Mouse (Mus musculus): ENCODE results near the gene Sdk1. TPM values are rescaled to one million over a fixed set of nuclear protein-coding genes. Genes with fewer than 3 reads are reported as not detected.

Sdk1 gene
- total and polyA plus RNA-seq, 3 experiments: not detected

GRCm38 (mm10) chr5:141380774-141381156 is 139.5 kb downstream of the Sdk1 start:
- DNase-seq (ENCODE audit: low read depth, low spot score): no peak
- Histone ChIP-seq H3K4me1 (ENCODE audit: control insufficient read depth in 1 of 2, insufficient read depth in 2 of 2, low read length in 2 of 2) (no peaks in the 10 kb centered on the region), H3K9ac (ENCODE audit: control insufficient read depth, low read depth, low read length, poor library complexity, severe bottlenecking) (no peak overlapping the region), H3K27me3 (ENCODE audit: control insufficient read depth in 1 of 2, insufficient read depth in 2 of 2, low read length in 2 of 2) (no peaks in the 10 kb centered on the region), H3K27ac (ENCODE audit: control insufficient read depth, low read depth, low read length) (no peak overlapping the region), H3K9me3 (replicated peaks; ENCODE audit: insufficient read depth, low read length) (no peaks in the 10 kb centered on the region), H3K36me3 (ENCODE audit: control insufficient read depth in 1 of 2, insufficient read depth in 2 of 2, low read length in 2 of 2) (no peaks in the 10 kb centered on the region), H3K79me2 (ENCODE audit: control insufficient read depth, insufficient read depth, low read length, poor library complexity) (no peaks in the 10 kb centered on the region), H3K4me3 (ENCODE audit: control insufficient read depth in 1 of 2, insufficient read depth in 1 of 2, low read depth in 2 of 2, low read length in 2 of 2) (no peak overlapping the region)
- TF ChIP-seq USF2 (IDR thresholded peaks at IDR 0.05; ENCODE audit: borderline replicate concordance in 1 of 2, insufficient read depth in 1 of 2, low read depth in 1 of 2, low read length in 2 of 2) (no peak), POLR2A (IDR thresholded peaks at IDR 0.05; ENCODE audit: control insufficient read depth in 1 of 2, insufficient read depth in 1 of 2, low read depth in 1 of 2, low read length in 2 of 2, poor library complexity in 1 of 2) (no peak), ETS1 (IDR thresholded peaks at IDR 0.05; ENCODE audit: low read depth, low read length) (no peak), EP300 (IDR thresholded peaks at IDR 0.05; ENCODE audit: low read depth in 1 of 2, low read length in 2 of 2) (no peak), CTCF (IDR thresholded peaks at IDR 0.05 in 2 of 3, conservative IDR thresholded peaks at IDR 0.05 in 1 of 3; ENCODE audit: control insufficient read depth in 1 of 3, insufficient read depth in 1 of 3, low read depth in 2 of 3, low read length in 3 of 3, poor library complexity in 1 of 3, severe bottlenecking in 1 of 3) (no peak), MYC (IDR thresholded peaks at IDR 0.05; ENCODE audit: low read depth, low read length) (no peak), UBTF (IDR thresholded peaks at IDR 0.05; ENCODE audit: borderline replicate concordance, insufficient read depth, low read depth, low read length) (no peak), RCOR1 (IDR thresholded peaks at IDR 0.05; ENCODE audit: low read depth, low read length) (no peak), CHD2 (IDR thresholded peaks at IDR 0.05; ENCODE audit: low read length) (no peak), TBP (IDR thresholded peaks at IDR 0.05; ENCODE audit: low read depth, low read length) (no peak), JUND (IDR thresholded peaks at IDR 0.05; ENCODE audit: low read depth, low read length) (no peak), ZKSCAN1 (IDR thresholded peaks at IDR 0.05; ENCODE audit: low read depth, low read length) (no peak)

- no peaks in the 10 kb centered on the region for H3K79me2 ChIP-seq (ENCODE audit: control insufficient read depth, insufficient read depth, low read length, poor library complexity)
- TF ChIP-seq MAFK (IDR thresholded peaks at IDR 0.05; ENCODE audit: borderline replicate concordance, low read depth, low read length): no peak
- no peak for DNase-seq (ENCODE audit: low read depth, low spot score)
- no peak overlapping the region for H3K4me3 ChIP-seq (ENCODE audit: control insufficient read depth in 1 of 2, insufficient read depth in 1 of 2, low read depth in 2 of 2, low read length in 2 of 2)
- H3K27ac ChIP-seq (ENCODE audit: control insufficient read depth, low read depth, low read length): no peak overlapping the region
- no peaks in the 10 kb centered on the region for H3K36me3 ChIP-seq (ENCODE audit: control insufficient read depth in 1 of 2, insufficient read depth in 2 of 2, low read length in 2 of 2)
- no peaks in the 10 kb centered on the region for H3K4me1 ChIP-seq (ENCODE audit: control insufficient read depth in 1 of 2, insufficient read depth in 2 of 2, low read length in 2 of 2)
- H3K9ac ChIP-seq (ENCODE audit: control insufficient read depth, low read depth, low read length, poor library complexity, severe bottlenecking): no peak overlapping the region
- no peaks in the 10 kb centered on the region for H3K9me3 ChIP-seq (replicated peaks; ENCODE audit: insufficient read depth, low read length)
- H3K27me3 ChIP-seq (ENCODE audit: control insufficient read depth in 1 of 2, insufficient read depth in 2 of 2, low read length in 2 of 2): no peaks in the 10 kb centered on the region
Measured at GRCm38 (mm10) chr5:141381581-141381980, 140.3 kb downstream of the Sdk1 start.

DNA sequence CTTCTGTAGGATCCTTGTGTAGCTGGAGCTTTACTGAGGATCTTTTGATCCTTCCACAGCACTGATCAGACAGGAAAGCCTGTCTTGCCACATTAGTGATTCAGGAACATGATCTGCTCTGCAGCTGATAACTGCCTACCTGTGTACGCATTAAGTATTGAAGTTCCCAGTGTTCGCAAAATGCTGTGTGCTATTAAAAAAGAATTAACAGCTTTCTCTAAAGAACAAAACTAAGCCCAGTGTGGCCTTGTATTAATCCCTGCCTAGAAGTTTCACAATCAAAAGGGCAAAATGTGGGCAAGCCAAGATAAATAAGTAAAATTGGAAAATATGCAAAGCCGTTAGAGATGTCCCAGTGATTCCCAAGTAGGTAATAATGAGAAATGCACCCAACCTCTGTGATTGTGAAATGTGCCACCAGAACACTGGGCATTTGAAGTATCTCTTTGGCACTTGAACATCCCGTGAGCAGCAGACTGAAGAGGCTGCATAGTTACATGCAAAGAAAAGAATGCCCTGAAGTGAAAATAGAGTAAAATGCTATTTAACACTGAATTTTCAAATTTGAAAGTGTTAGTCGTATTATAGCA is 141.1 kb downstream of the Sdk1 start:
- H3K27ac ChIP-seq (ENCODE audit: control insufficient read depth, low read depth, low read length): no peak overlapping the region
- H3K9ac ChIP-seq (ENCODE audit: control insufficient read depth, low read depth, low read length, poor library complexity, severe bottlenecking): no peak overlapping the region
- TF ChIP-seq JUND (IDR thresholded peaks at IDR 0.05; ENCODE audit: low read depth, low read length) (no peak), GATA1 (IDR thresholded peaks at IDR 0.05; ENCODE audit: low read depth, low read length) (no peak), CTCF (IDR thresholded peaks at IDR 0.05 in 2 of 3, conservative IDR thresholded peaks at IDR 0.05 in 1 of 3; ENCODE audit: control insufficient read depth in 1 of 3, insufficient read depth in 1 of 3, low read depth in 2 of 3, low read length in 3 of 3, poor library complexity in 1 of 3, severe bottlenecking in 1 of 3) (no peak)
- no peaks in the 10 kb centered on the region for H3K27me3 ChIP-seq (ENCODE audit: control insufficient read depth in 1 of 2, insufficient read depth in 2 of 2, low read length in 2 of 2)
- no peak for DNase-seq (ENCODE audit: low read depth, low spot score)
- H3K79me2 ChIP-seq (ENCODE audit: control insufficient read depth, insufficient read depth, low read length, poor library complexity): no peaks in the 10 kb centered on the region
- no peaks in the 10 kb centered on the region for H3K36me3 ChIP-seq (ENCODE audit: control insufficient read depth in 1 of 2, insufficient read depth in 2 of 2, low read length in 2 of 2)
- no peak overlapping the region for H3K4me3 ChIP-seq (ENCODE audit: control insufficient read depth in 1 of 2, insufficient read depth in 1 of 2, low read depth in 2 of 2, low read length in 2 of 2)
- H3K9me3 ChIP-seq (replicated peaks; ENCODE audit: insufficient read depth, low read length): no peaks in the 10 kb centered on the region
- no peaks in the 10 kb centered on the region for H3K4me1 ChIP-seq (ENCODE audit: control insufficient read depth in 1 of 2, insufficient read depth in 2 of 2, low read length in 2 of 2)

All from MEL (cell line).